Mouse (Mus musculus) retina, adult 2 months (tissue): ENCODE results near the gene Mgat3.

Experiments used
- DNase-seq: peaks from one replicate; pipeline ENCODE4 v3.0.0-alpha.2; 2012; ENCODE audit warnings: low read depth, low spot score

The Mgat3 gene

GRCm38 (mm10) chr15:80149517-80149916 is 24.0 kb upstream of the Mgat3 start:
- DNase-seq, result no peak

GRCm38 (mm10) chr15:80152663-80153062 is 20.9 kb upstream of the Mgat3 start:
- DNase-seq, result no peak

- DNase-seq, result no peak
Observed at GRCm38 (mm10) chr15:80153757-80154156, 19.8 kb upstream of the Mgat3 start.

- DNase-seq, result no peak
Observed at GRCm38 (mm10) chr15:80155707-80156106, 17.8 kb upstream of the Mgat3 start.

GRCm38 (mm10) chr15:80157197-80157943 is 16.2 kb upstream of the Mgat3 start:
- no peak for DNase-seq

- DNase-seq, result no peak
Observed at GRCm38 (mm10) chr15:80158001-80158706, 15.4 kb upstream of the Mgat3 start.

- DNase-seq, result no peak
Observed at GRCm38 (mm10) chr15:80158707-80159090, 14.8 kb upstream of the Mgat3 start.

GRCm38 (mm10) chr15:80159286-80159901 is 14.1 kb upstream of the Mgat3 start:
- DNase-seq, result no peak

GRCm38 (mm10) chr15:80160223-80160622 is 13.3 kb upstream of the Mgat3 start:
- DNase-seq, result no peak

GRCm38 (mm10) chr15:80160726-80161125 is 12.8 kb upstream of the Mgat3 start:
- no peak for DNase-seq

- DNase-seq, result no peak
Observed at GRCm38 (mm10) chr15:80161199-80161598, 12.3 kb upstream of the Mgat3 start.

GRCm38 (mm10) chr15:80162401-80162964 is 11.0 kb upstream of the Mgat3 start:
- no peak for DNase-seq

- DNase-seq, result no peak
Observed at GRCm38 (mm10) chr15:80163274-80163673, 10.2 kb upstream of the Mgat3 start.

GRCm38 (mm10) chr15:80163716-80164115 is 9.8 kb upstream of the Mgat3 start:
- DNase-seq, result no peak

- DNase-seq, result no peak
Observed at GRCm38 (mm10) chr15:80165396-80165795, 8.1 kb upstream of the Mgat3 start.

GRCm38 (mm10) chr15:80169484-80169883 is 4.0 kb upstream of the Mgat3 start:
- DNase-seq, result no peak

- no peak for DNase-seq
Observed at GRCm38 (mm10) chr15:80170357-80170756, 3.2 kb upstream of the Mgat3 start.

GRCm38 (mm10) chr15:80171286-80171685 is 2.2 kb upstream of the Mgat3 start:
- no peak for DNase-seq

- DNase-seq, result no peak
Observed at GRCm38 (mm10) chr15:80171791-80172190, 1.7 kb upstream of the Mgat3 start.

- no peak for DNase-seq
Observed at GRCm38 (mm10) chr15:80173781-80174597, 468 bp downstream of the Mgat3 start.

- no peak for DNase-seq
Observed at GRCm38 (mm10) chr15:80174598-80174875, 1.0 kb downstream of the Mgat3 start.

GRCm38 (mm10) chr15:80175316-80175715 is 1.8 kb downstream of the Mgat3 start:
- no peak for DNase-seq
